Mouse (Mus musculus) ES-Bruce4 (cell line): ENCODE measurements around the gene Gm4131. TPM values are rescaled to one million over a fixed set of nuclear protein-coding genes. Genes with fewer than 3 reads are reported as not detected.

ENCODE experiments used
- H3K27ac ChIP-seq: 2 replicates; pipeline ENCODE4 v1.5.1; 2012; ENCODE audit warnings: low read length, inconsistent platforms; ENCODE audit not compliant: insufficient read depth
- H3K27me3 ChIP-seq: 2 replicates; pipeline ENCODE4 v1.6.1; 2012; ENCODE audit warnings: mild to moderate bottlenecking, low read length, inconsistent platforms; ENCODE audit not compliant: control insufficient read depth, poor library complexity, insufficient read depth, severe bottlenecking
- H3K36me3 ChIP-seq: 2 replicates; pipeline ENCODE4 v1.6.1; 2012; ENCODE audit warnings: inconsistent platforms, mild to moderate bottlenecking, low read length, moderate library complexity; ENCODE audit not compliant: control insufficient read depth, poor library complexity, insufficient read depth, severe bottlenecking
- H3K4me1 ChIP-seq: one replicate; pipeline ENCODE4 v1.8.1; 2011; ENCODE audit warnings: low read length; ENCODE audit not compliant: control insufficient read depth, insufficient read depth
- H3K4me3 ChIP-seq: 2 replicates; pipeline ENCODE4 v1.5.1; 2011; ENCODE audit warnings: low read depth, mild to moderate bottlenecking, low read length
- H3K9ac ChIP-seq: 2 replicates; pipeline ENCODE4 v1.6.1; 2012; ENCODE audit warnings: low read depth, mild to moderate bottlenecking, inconsistent platforms; ENCODE audit not compliant: poor library complexity, severe bottlenecking
- H3K9me3 ChIP-seq: replicated peaks from 2 replicates; pipeline ENCODE4 v1.6.1; 2012; ENCODE audit warnings: mild to moderate bottlenecking, low read length, inconsistent platforms; ENCODE audit not compliant: control insufficient read depth, poor library complexity, insufficient read depth, severe bottlenecking
- CTCF ChIP-seq: IDR thresholded peaks from one replicate; pipeline ENCODE4 v1.8.1; 2011; ENCODE audit warnings: low read depth, low read length
- EP300 ChIP-seq: IDR thresholded peaks from 2 replicates; pipeline ENCODE4 v1.6.1; 2011; ENCODE audit warnings: low read depth, low read length; ENCODE audit not compliant: insufficient read depth
- POLR2A ChIP-seq: IDR thresholded peaks from one replicate; pipeline ENCODE4 v1.8.1; 2011; ENCODE audit warnings: low read length; ENCODE audit not compliant: insufficient read depth
- polyA plus RNA-seq: library from polyadenylated mRNA; stranded (reverse); fragments of >200 nt; gene quantifications from 2 replicates; pipeline ENCODE4 v1.2.4, GENCODE M21; 2011; ENCODE audit warnings: low read depth; ENCODE audit not compliant: missing spikeins, insufficient read depth, insufficient read length

Gm4131 gene
- polyA plus RNA-seq, 1 experiment: not detected

DNA sequence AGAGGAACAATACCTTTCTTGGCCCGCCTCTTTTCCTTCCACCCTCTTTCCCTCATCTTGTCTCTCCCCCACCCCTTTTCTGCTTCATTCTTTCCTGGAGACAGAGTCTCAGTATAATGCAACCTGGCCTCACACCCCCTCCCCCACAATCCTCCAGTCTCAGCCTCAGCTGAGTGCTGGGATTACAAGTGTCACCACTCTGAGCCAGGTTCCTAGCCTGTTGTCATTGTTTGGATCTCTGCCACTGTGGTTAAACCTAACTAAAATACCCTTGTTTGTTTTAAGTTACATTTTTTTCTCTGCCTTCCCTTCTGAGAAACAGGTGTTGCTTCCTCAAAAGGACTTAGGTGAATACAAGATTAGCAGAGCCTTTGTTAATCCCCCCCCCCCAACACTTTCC is 53.9 kb downstream of the Gm4131 start:
- no peaks in the 10 kb centered on the region for H3K9me3 ChIP-seq
- H3K27ac ChIP-seq: no peak overlapping the region
- no peaks in the 10 kb centered on the region for H3K36me3 ChIP-seq
- H3K4me1 ChIP-seq: no peaks in the 10 kb centered on the region
- no peak overlapping the region for H3K9ac ChIP-seq
- H3K27me3 ChIP-seq: no peaks in the 10 kb centered on the region
- no peak for TF ChIP-seq POLR2A
- TF ChIP-seq EP300: no peak
- TF ChIP-seq CTCF: no peak
- H3K4me3 ChIP-seq: no peak overlapping the region

GRCm38 (mm10) chr14:62509350-62509749 is 57.4 kb downstream of the Gm4131 start:
- no peaks in the 10 kb centered on the region for H3K27me3 ChIP-seq

GRCm38 (mm10) chr14:62506261-62506660 is 60.5 kb downstream of the Gm4131 start:
- no peaks in the 10 kb centered on the region for H3K36me3 ChIP-seq
- H3K4me3 ChIP-seq: no peak overlapping the region
- no peak for TF ChIP-seq EP300
- no peak for TF ChIP-seq POLR2A
- no peak for TF ChIP-seq CTCF
- H3K9me3 ChIP-seq: no peaks in the 10 kb centered on the region
- H3K27me3 ChIP-seq: no peaks in the 10 kb centered on the region
- no peak overlapping the region for H3K27ac ChIP-seq
- H3K4me1 ChIP-seq: no peaks in the 10 kb centered on the region
- H3K9ac ChIP-seq: no peak overlapping the region

More at GRCm38 (mm10) chr14:62509350-62509749, 57.4 kb downstream of the Gm4131 start:
- Histone ChIP-seq H3K9ac (no peak overlapping the region), H3K4me1 (no peaks in the 10 kb centered on the region), H3K9me3 (no peaks in the 10 kb centered on the region), H3K27ac (no peak overlapping the region), H3K36me3 (no peaks in the 10 kb centered on the region), H3K4me3 (no peak overlapping the region)
- no peak for TF ChIP-seq EP300
- TF ChIP-seq CTCF: no peak
- TF ChIP-seq POLR2A: no peak

GRCm38 (mm10) chr14:62497391-62497790 is 69.3 kb downstream of the Gm4131 start:
- Histone ChIP-seq H3K4me1 (no peaks in the 10 kb centered on the region), H3K4me3 (no peak overlapping the region), H3K27me3 (no peaks in the 10 kb centered on the region; the same call in 1 of the 2 replicates), H3K27ac (no peak overlapping the region), H3K36me3 (no peaks in the 10 kb centered on the region), H3K9ac (no peak overlapping the region), H3K9me3 (no peaks in the 10 kb centered on the region)
- TF ChIP-seq POLR2A (no peak), EP300 (no peak), CTCF (no peak)

DNA sequence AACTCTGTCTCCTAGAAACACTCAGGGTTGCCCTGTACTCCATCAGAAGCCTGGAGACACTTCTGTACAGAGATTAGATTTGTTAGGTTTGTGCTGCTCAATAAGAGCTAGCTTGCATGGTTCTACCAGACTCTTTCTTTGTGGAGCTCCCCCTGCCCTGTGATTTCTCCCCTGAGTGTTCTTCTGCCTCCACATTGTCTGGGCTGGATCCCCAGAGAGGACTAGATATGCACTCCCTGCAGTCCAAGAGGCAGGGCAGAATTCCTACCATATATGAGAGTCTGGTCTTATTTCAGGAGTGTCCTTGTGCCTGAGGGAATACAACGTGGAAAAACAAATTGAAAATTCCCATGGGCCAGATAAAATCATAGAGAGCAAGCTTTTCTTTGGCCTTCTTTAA is 70.2 kb downstream of the Gm4131 start:
- TF ChIP-seq CTCF (no peak), EP300 (no peak), POLR2A (no peak)
- no peaks in the 10 kb centered on the region for H3K36me3 ChIP-seq

DNA sequence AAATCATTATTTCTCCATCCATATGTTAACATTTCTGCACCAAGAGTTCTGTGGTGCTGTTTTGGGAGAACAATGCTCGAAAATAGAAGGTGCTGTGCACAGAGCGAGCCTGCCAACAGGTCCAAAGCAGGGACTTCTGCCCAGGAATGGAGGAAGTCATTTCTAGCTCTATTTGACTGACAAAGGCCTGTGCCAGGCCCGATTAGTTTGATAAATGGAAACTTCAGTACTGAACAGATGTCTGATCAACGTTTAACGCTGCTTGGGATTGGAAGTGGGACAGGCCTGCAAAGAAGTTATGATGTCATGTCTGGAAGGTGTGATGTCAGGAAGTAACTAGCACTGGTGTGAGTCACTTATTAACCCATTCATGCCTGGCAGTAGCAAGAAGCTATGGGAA is 73.3 kb downstream of the Gm4131 start:
- Histone ChIP-seq H3K36me3 (no peaks in the 10 kb centered on the region), H3K9ac (no peak overlapping the region), H3K4me3 (no peak overlapping the region), H3K27ac (no peak overlapping the region), H3K4me1 (no peaks in the 10 kb centered on the region), H3K27me3 (no peaks in the 10 kb centered on the region), H3K9me3 (no peaks in the 10 kb centered on the region)
- no peak for TF ChIP-seq CTCF
- no peak for TF ChIP-seq EP300
- TF ChIP-seq POLR2A: no peak

More for the DNA sequence above, 70.2 kb downstream of the Gm4131 start:
- Histone ChIP-seq H3K4me1 (no peaks in the 10 kb centered on the region), H3K27me3 (no peaks in the 10 kb centered on the region; the same call in 1 of the 2 replicates), H3K9ac (no peak overlapping the region), H3K27ac (no peak overlapping the region), H3K9me3 (no peaks in the 10 kb centered on the region), H3K4me3 (no peak overlapping the region)
